Mouse (Mus musculus): ENCODE measurements around the gene Tspyl1. TPM values are rescaled to one million over a fixed set of nuclear protein-coding genes. Genes with fewer than 3 reads are reported as not detected.

The Tspyl1 gene
- total RNA-seq, 2 experiments from 2014 or later: 42.4 to 46.2 TPM

- peak; percentile 9 for DNase-seq
Measured at GRCm38 (mm10) chr10:34297980-34298753, 16.2 kb downstream of the Tspyl1 start.

- DNase-seq: no peak
Measured at GRCm38 (mm10) chr10:34300368-34300767, 18.4 kb downstream of the Tspyl1 start.

GRCm38 (mm10) chr10:34307070-34307469, 25.1 kb downstream of the Tspyl1 start:
- DNase-seq: no peak

GRCm38 (mm10) chr10:34309915-34310685, 28.1 kb downstream of the Tspyl1 start:
- no peak for DNase-seq

GRCm38 (mm10) chr10:34312536-34312935, 30.5 kb downstream of the Tspyl1 start:
- no peak for DNase-seq

GRCm38 (mm10) chr10:34316571-34317216, 34.7 kb downstream of the Tspyl1 start:
- no peak for DNase-seq

- DNase-seq: no peak
Measured at GRCm38 (mm10) chr10:34317217-34317606, 35.2 kb downstream of the Tspyl1 start.

GRCm38 (mm10) chr10:34320809-34321208, 38.8 kb downstream of the Tspyl1 start:
- DNase-seq: no peak

- DNase-seq: no peak
Measured at GRCm38 (mm10) chr10:34326701-34327100, 44.7 kb downstream of the Tspyl1 start.

- no peak for DNase-seq
Measured at GRCm38 (mm10) chr10:34327144-34327543, 45.2 kb downstream of the Tspyl1 start.

- DNase-seq: peak; percentile 15
Measured at GRCm38 (mm10) chr10:34328310-34328709, 46.3 kb downstream of the Tspyl1 start.

Other genes starting within 250 kb of the Tspyl1 start
- gene Trappc3l, start 244.6 kb upstream of the Tspyl1 start, total RNA-seq (2021): not detected
- not detected for gene Calhm4, start 237.9 kb upstream of the Tspyl1 start, total RNA-seq (2021)
- gene Calhm5, start 185.7 kb upstream of the Tspyl1 start, total RNA-seq (2021): 1 to 10 TPM in 1 of 2 experiments, under 1 TPM in 1; 0.88 to 1.1 TPM
- under 1 TPM in 1 of 2 experiments, not detected in 1; 0.45 TPM for gene Calhm6, start 154.2 kb upstream of the Tspyl1 start, total RNA-seq (2021)
- 10 to 100 TPM; 12.6 to 16.7 TPM for gene Dse, start 74.5 kb upstream of the Tspyl1 start, total RNA-seq (2021)
- 1 to 10 TPM; 2.3 to 2.5 TPM for gene Tspyl4, start 15.3 kb downstream of the Tspyl1 start, total RNA-seq (2021)
- gene Col10a1, start 107.8 kb downstream of the Tspyl1 start, total RNA-seq (2021): 1 to 10 TPM in 1 of 2 experiments, not detected in 1; 4.7 TPM
- 1 to 10 TPM; 6.2 to 8.2 TPM for gene Nt5dc1, start 136.4 kb downstream of the Tspyl1 start, total RNA-seq (2021)
- gene Frk, start 201.2 kb downstream of the Tspyl1 start, total RNA-seq (2021): 1 to 10 TPM; 2.7 to 3.0 TPM